Mouse (Mus musculus) G1E (cell line): ENCODE results near the gene Fbxo47.

Source experiments
- CTCF ChIP-seq: IDR thresholded peaks from 2 replicates; pipeline ENCODE4 v1.5.1; 2012; ENCODE audit warnings: low read depth, low read length, inconsistent platforms, mixed read lengths
- GATA1 ChIP-seq: IDR thresholded peaks from 2 replicates; pipeline ENCODE4 v1.6.1; 2012; ENCODE audit warnings: borderline replicate concordance, low read length, inconsistent platforms, mixed read lengths
- GATA2 ChIP-seq: IDR thresholded peaks from 2 replicates; pipeline ENCODE4 v1.6.1; 2012; ENCODE audit warnings: low read depth, low read length, inconsistent platforms, borderline replicate concordance
- POLR2AphosphoS5 ChIP-seq: IDR thresholded peaks from 2 replicates; pipeline ENCODE4 v1.6.1; 2012; ENCODE audit warnings: low read depth, low read length, inconsistent platforms; ENCODE audit not compliant: insufficient replicate concordance
- TAL1 ChIP-seq: conservative IDR thresholded peaks from 2 replicates; pipeline ENCODE4 v1.6.1; 2012; ENCODE audit warnings: low read depth, low read length, inconsistent platforms, mixed read lengths

DNA sequence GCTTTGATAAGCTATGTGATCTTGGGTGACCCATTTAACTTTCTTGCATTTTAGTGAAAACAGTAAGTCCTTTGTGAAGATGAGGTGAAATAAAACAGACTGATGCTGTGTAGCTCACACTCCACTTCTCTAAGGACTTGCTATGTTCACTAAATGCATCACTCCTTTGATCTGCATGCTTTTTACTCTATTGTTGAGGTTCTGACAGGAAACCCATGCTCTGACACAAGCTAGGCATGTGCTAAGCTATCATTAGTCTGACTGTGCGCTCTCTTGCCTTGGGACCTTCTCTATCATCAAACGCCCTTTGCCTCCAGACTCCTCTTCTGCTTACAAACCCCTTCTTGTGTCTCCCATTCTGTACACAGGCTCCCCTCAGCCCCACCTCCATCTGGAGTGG lies 21.6 kb upstream of the Fbxo47 start:
- TF ChIP-seq CTCF: no peak
- no peak for TF ChIP-seq GATA1
- no peak for TF ChIP-seq TAL1
- no peak for TF ChIP-seq POLR2AphosphoS5
- TF ChIP-seq GATA2: no peak
